Mouse (Mus musculus) central nervous system, embryonic 18 days (tissue): ENCODE data around the gene Cutc. TPM values are rescaled to one million over a fixed set of nuclear protein-coding genes. Genes with fewer than 3 reads are reported as not detected.

ENCODE experiments used
- polyA plus RNA-seq: library from polyadenylated mRNA; depleted of rRNA; stranded (reverse); fragments of >200 nt; gene quantifications from 2 replicates; pipeline ENCODE4 v1.2.3, GENCODE M21; 2012; rRNA removed

The Cutc gene
- polyA plus RNA-seq: 4.7 and 5.8 TPM in 2 replicates

DNA sequence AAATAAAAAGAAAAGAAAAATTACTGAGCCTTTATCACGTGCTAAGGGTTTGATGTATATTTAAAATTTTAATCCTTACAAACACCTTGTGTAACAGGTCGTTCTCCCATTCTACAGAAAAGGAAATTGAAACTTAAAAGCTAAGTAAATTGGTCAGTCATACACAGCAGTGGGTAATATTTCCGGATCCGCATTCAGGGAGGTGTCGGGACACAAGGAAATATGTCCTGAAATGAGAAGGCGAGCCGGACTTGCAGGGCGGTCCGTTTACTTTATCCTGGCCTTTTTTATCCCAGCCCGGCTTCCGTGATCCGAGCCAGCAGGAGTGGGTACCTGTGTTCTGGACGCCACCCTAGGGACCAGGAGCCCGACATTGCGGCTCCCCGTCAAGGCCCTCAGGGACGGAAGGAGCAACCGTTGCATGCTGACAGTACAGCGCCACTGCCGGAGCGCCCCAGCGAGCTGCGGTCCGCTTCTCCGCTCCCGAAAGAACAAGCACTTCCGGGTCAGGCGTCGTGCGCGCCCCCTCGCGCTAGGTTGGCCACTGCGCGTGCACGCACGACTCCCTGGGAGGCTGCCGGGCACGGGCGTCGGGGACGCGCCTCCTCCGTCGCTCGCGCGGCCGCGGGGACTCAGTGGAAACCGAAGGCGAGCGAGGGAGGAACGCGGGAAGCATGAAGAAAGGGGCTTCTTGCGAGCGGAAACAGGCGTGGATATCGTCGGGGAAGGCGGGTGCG lies at the start of gene Cutc, which contains the start of gene Cox15:
Cutc (plus strand) TSS at position 508 of the 737 bp plus-strand sequence.
Cox15 (minus strand) TSS at position 512 of the 737 bp plus-strand sequence.

DNA sequence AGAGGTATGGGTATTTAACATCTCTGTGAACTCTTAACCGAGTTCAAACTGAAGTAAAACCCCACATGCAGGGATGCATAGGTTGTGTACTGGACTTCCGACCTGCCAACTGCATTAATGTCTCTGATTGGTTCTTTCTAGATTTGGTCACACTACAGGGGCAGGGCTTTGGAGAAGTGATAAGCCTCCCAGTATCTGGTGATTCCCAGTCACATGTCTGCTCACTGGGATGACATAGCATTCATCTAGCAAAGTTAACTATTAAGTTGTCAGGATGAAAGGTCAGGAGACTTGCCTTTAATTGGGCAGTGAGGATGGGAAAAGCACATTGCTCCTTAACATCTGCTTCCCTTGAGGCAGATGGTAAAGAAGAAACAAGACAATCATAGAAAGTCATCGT lies 29.2 kb downstream of the Cutc start, which contains the start of gene Abcc2:
Abcc2 (plus strand) TSS at position 213 of the 400 bp plus-strand sequence.

Other genes starting within 250 kb of the Cutc start
- gene Got1, start 228.4 kb upstream of the Cutc start, polyA plus RNA-seq: 95.4 and 98.8 TPM in 2 replicates
- 0.37 and 0.53 TPM in 2 replicates for gene Nkx2-3, start 140.7 kb upstream of the Cutc start, polyA plus RNA-seq
- gene Slc25a28, start 78.1 kb upstream of the Cutc start, polyA plus RNA-seq: 91.9 and 97.8 TPM in 2 replicates
- gene Entpd7, start 63.3 kb upstream of the Cutc start, polyA plus RNA-seq: 7.4 and 8.2 TPM in 2 replicates
- 16.7 and 19.5 TPM in 2 replicates for gene Cox15, start within 50 bp of the Cutc start, polyA plus RNA-seq
- 0.17 and 0.28 TPM in 2 replicates for gene Abcc2, start 29.2 kb downstream of the Cutc start, polyA plus RNA-seq
- gene Dnmbp, start 187.2 kb downstream of the Cutc start, polyA plus RNA-seq: 9.5 and 10.3 TPM in 2 replicates
- gene Cpn1, start 233.6 kb downstream of the Cutc start, polyA plus RNA-seq: 0.14 and 0.24 TPM in 2 replicates